Mouse (Mus musculus): ENCODE measurements at regions not wholly inside any gene's neighbourhood (a gene's known extent, or its start where the extent isn't known, plus 50 kb on each side); places are given as distances from the start of the nearest gene placed in this dataset.
A peak's percentile ranks its signal among the peaks of the same experiment; 100 is the strongest.

DNA sequence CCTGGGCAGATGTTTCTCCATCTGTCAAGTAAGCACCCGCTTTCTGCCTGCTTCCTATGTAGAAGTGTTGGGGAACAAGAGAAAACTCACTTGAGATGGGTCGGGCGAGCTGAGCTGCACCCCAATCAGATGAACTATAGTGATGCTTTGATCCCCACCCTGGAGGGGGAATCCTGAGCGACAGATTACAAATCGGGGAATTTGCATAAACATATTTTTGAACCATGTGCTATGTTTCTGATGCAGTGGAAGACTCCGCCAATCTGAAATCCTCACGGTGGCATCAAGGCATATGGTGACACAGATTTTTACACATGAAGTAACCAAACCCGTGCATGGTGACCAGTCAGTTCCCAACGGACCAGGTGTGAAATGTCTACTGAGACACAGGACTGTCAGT lies 231.4 kb upstream of the Chd6 start:
- no peak for DNase-seq

DNA sequence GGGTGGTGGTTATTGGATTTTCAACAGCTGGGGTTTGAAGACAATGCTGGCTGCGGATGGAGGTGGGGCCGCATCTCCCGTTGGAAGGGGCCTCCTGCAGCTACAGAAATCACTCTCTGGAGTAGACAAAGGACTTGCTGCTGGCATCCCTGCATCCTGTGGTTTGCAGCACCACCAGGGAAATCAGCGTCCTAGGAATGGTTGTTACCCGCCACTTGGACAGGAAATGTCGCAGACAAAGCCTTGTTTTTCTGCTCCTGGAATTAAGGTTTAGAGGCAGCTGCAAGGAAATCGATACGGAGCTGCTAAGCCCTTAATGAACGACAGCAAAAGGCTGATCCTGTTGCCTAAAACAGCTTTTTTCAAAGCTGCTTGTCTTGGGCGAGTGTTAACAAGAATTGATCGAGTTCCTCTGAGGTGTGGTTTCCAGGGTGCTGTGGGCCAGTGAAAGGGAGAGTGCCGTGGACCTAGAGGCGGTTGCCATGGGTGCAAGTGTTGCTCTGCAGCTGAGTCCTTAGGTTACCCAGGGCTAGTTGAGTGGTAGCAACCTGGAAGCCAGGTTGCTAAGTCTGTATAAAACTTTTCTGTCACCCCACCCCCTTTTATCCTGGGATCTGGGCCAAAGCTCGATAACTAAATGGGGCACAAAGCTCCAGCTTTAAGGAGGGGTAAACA lies 230.6 kb upstream of the Chd6 start:
- no peak for DNase-seq

DNA sequence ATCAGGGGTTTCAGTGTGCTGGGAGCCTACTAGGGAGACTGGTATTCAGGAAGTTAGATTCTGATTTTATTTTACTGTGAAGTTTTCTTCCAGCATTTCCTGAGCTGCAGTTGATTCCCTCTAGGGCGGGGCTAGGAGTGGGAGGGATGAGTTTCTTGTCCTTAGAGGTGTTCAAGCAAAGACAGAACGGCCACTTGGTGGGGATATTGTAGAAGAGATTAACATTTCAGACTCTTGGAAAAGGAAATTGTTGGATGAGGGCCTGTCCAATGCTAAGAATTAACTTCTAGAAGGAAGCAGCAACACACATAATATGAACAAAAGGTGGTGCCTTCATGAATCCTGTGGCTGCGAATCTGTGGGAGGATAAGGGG lies 230.1 kb upstream of the Chd6 start:
- DNase-seq = peak in 1 of 2 experiments; percentile 9

DNA sequence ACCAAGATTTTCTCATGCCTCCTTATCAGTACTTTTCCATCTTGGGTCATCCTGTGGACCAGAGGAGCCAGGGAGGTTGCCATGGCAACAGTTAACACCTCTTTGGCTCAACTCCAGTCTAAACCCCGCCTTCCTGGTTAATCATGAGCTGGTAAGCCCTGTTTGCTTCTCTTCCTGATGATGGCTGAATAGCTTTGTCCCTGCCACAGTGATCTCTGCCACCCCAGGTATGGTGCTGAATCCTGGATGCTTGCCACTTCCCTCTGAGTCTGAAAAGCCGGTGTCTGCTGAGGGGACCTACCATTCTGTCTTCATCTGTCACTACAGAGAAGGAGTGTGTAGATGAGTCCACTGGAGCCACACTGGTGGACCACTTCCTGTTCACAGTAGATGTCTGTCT lies 223.8 kb upstream of the Chd6 start:
- no peak for DNase-seq

DNA sequence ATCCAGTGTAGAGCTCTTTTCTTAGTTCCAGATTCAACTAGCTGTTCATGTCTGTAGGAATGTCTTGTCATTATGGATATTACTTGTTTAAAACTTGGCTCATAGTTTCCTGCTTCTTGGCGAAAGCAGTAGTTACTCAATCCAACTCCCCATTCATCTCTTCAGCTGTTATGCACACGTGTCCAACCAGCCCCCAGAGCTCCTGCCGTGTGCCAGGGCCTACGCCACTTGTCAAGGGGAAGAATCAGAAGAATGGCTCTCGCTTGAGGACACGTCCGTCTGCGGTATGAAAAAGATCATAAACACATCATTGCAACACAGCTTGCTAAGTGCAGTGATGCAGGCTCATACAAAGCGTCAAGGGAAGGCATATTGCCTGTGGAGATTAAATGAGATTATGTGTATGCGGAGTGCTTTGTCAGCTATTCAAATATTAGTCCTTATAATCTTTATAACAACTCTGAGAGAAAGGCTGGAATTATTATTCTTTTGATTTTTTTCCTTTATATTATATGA lies 223.0 kb upstream of the Chd6 start:
- no peak for DNase-seq

DNA sequence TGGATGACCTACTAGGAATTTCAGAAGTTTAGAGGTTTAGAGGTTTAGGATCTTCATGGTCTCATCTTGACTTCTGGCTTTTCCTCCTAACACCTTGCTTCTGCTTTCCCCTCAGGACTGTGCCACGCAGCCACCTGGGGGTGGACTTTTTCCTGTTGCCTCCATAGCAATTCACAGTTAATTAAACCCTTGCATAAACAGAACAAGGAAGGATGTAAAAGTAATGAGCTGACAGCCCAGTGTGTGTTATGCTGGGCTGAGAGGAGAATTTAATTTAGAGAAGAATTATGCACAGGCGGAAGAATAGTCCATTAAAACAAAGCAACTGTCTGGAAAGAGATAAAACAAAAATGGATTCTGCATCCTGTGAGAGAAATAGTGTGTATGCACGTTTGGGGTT lies 193.9 kb upstream of the Chd6 start:
- no peak for DNase-seq

DNA sequence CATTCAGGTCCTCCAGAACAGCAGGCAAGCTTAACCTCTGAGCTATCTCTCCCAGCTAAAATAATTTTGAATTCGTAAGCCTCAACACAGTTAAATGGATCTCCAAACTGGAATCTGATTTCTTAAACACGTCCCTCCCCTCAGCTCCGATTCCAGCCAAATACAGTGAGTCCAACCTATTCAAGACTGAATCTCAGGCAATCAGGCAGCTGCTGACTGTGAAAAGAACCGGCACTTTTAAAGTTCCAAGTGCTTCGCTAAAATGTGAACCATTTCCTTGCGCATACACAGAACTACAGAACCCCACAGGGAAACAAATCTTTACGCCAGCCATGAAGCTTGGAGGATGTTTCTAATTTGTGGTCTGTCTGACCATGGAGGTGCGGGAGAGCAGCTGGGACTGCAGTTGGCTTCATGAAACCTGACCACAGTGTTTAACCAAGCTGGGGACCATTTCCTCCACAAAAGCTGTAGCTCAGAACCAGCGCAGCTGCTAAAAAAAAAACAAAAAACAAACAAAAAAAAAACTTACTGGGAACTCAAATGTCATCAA lies 160.1 kb upstream of the Chd6 start:
- DNase-seq = no peak

DNA sequence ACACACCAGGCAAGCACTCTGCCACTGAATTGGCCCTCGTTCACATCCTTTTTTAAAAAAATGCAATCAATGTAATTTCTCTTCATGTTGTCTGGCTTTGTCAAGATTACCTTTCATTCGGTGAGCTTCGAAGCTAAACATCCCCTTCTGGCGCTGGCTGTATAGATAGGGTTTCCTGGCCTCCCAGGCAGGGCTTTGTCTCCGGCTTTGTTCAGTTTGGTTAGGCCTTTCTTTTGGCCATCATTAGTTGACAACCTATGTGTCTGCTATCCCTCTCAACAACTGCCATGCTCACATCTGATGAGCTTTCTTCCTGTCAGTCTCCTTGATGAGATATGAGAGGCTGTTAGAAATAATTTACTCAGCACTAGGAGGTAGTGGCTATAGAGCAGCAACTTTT lies 157.6 kb upstream of the Chd6 start:
- no peak for DNase-seq

DNA sequence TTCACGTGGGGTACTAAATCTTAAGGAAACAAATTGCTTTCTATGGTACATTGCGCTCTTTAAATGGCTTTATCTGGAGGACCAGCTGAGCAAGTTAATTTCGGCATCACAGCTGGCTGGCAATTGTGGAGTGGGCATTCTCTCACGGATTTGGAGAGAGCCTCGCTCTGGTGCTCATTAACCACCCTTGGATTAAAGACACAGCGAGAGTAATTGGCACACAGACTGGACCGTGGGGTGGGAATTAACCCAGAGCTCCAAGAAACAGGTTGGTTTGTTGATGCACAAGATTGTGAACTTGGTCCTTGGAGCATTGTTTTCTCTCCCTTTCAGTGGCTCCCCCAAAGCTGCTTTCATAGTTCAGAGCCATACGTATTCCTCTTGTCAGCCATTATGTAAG lies 156.3 kb upstream of the Chd6 start:
- no peak for DNase-seq

DNA sequence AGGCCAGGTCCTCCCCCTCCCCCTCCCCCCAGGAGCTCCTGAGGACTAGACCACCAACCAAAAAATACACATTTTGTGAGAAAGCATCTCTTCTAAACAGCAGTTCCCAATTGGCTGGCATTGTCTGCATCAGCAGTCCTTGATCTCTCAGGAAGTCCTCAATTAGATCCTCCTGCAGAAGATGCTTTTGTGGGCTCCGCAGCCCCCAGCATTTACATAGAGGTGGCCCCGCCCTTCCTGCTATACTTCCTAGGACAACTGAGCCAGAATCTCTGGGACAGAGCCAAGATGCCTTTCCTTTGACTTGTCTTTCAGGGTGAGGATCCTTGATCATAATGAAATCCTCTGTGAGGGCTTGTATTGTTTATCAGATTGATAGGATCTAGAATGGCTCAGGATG lies 143.9 kb upstream of the Chd6 start:
- no peak for DNase-seq

DNA sequence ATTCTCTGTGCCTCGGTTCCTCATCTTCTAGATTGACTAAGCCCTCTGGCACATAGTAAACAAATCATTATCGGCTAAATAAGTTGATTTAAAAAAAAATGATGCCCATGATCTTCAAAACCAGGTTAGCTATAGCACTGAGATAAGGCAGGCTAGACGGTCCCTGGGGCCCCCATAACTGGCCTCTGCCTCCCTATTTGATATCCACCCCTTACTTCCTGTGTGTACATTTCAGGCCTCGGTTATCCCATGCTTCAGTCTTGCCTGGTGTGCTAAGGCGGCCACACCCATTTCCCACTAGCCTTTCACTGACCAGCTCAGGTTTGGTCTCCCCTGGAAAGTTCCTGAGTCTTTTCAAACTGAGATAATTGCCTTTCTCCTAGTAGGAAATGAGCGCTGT lies 132.8 kb upstream of the Chd6 start:
- no peak for DNase-seq

DNA sequence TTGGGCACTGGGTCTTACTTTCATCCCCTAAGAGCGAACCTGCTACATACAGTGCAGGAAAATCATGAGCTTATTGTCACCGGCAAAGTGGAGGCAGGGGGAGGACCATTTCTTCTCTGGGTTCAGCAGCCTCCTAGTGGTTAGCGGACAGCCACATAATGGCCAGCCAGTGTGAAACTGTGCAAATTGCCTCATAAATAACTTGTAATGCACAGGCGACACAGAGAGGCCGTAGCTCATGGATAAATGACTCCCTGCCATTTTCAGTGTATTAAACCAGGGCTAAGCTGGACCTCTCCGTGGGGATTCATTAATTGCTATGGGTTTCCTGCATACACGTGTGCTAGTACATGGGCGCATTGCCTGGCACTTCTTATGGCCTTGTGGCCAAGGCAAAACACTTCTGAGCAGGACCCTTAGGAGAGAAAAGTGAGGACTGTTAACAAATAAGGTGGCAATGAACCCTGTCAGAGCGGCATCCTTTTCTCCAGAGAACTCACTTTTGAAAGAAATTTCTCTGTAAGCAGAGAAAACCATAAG lies 128.5 kb upstream of the Chd6 start:
- no peak for DNase-seq

DNA sequence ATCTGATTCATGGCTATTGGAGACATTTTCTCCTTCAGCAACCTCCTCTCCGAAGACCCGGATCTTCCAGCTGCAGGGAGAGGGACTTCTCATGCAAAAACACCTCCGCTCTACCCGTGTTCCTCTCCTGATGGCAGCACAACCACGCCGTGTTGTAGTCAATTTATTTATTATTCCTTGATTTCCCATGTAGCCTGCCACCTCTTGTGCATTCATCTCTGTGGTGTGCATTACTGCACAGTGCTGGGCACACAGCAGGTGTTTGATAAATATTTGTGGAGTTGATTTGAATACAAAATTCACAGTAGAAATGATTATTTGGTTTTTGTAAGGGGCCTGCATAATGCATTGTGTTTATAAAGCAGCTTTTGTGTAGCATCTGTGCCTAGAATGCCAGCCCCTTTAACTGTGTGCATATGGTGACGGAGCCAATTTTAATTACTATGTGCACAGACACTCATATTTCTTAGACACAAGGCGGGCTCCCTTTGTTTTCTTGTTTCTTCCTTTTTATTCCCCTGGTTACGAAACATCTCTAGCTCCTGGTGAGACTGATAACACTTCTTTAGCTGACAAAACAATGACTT lies 124.4 kb upstream of the Chd6 start:
- DNase-seq = no peak

DNA sequence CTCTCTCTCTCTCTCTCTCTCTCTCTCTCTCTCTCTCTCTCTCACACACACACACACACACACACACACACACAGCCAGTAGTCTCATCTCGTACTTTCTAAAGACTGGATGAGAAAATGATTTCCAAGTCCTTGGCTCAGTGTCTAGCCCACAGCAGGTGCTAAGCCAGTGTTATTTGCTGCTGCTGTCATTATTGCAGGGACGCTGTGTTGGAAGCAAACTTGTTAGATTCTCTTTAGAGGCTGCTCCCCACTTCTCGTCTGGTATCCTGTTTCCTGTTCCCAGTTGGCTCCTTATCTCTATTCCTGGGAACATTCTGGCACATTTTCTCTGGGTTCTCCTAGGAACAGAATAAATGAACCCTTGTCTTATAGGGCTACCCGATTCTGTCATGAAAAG lies 122.5 kb upstream of the Chd6 start:
- no peak for DNase-seq

DNA sequence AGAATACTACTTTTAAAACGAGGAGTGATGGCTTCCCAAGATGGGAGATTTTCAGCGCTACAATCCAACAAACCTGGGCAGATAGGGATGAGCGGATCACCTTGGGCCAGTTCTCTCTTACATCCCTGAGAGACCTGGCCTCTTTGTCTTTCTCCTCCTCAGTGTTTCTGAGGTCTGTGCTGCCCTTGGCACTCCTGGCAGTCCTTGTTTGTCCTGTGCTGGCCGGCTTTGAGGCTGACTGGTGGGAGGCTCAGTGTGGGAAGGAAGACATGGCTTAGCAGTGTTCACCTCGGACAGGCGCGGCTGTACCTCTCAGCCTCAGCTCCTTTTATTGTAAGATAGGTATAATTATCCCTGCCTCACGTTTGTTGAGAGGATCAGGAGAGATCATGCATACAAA lies 106.9 kb upstream of the Chd6 start:
- DNase-seq = no peak

DNA sequence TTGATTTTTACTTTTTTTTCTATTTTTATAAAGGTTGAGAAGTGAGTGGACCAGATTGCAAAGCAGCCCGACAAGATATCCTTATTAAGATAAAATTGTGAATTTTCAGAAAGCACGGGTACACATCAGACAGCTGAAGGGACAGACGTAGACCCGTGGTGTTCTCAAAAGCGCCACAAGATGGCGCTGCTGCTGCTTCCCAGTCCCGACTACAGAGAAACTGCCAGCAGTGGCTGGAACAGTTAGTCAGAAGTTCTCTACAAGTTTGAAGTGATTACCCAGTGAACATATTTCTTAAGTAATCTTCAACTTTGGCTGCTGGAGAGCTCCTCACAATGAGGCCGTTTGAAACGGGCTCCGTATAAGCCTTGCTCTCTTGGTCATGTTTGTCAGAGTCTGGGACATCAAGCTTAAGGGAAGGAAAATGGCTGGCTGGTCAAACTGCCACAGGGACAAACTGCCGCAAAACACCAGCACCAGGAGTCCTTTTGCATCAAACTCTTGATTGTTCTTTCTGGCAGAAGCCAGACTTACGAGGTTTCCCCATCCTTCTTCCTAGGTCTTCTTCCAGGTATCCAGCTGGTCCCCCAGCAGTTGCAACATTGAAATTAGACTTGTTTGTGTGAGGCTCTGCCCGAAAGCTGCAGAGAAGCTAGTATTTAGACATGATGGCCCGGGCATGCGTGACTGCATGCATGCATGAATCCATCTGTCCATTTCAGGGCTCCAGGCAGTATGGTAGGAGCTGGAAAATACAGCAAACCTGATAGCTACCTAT lies 106.0 kb upstream of the Chd6 start:
- DNase-seq = peak; percentile 48 to 78

DNA sequence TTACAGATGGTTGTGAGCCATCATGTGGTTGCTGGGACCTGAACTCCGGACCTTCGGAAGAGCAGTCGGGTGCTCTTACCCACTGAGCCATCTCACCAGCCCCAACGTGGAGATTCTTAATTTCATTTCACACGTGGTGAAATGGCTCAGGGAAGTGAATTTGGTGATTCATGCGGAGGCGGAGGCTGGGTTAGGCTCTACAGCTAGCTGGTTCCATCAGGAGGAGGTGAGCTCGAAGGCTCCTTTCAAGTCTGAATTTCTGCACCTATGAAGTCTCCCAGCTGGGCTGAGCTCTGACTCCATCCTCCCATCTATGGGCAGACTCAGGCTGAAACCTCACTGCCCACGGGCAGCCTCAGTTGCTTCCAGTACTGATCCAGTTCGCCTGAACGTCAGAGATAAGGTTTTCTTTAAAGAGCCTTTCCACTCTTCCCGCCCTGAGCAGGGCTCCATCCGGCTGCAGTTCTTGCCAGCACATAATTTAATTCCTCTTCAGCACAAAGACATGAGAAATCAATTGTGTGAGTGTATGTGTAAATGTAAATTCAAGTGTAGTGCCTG lies 103.5 kb upstream of the Chd6 start:
- DNase-seq = no peak

DNA sequence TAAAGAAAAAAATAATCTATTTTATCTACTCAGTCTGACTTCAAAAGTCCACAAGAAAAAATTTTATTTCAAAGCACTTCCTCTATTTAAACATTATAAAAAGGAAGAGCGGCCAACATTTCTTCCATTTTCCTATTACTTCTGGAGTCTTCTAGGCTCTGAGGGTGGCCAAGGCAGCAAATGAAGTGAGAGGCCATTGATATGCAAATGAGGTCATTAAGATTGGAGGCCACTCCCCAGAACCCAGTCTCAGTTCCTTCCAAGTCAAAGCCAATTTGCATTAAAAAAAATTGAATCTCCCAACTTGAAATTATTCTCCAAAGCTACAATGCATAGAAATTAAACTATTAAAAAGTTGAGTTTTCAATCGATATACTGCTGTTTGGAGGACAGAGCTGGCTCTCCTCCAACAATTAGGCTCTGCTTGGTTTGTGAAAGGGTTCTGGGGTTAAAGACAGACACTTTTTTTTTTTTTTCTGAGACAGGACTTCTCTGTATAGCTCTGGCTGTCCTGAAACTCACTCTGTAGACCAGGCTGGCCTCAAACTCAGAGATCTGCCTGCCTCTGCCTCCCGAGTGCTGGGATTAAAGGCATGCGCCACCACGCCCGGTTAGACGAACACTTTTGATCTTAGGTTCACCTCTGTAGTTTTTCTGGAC lies 88.0 kb upstream of the Chd6 start:
- no peak for DNase-seq

DNA sequence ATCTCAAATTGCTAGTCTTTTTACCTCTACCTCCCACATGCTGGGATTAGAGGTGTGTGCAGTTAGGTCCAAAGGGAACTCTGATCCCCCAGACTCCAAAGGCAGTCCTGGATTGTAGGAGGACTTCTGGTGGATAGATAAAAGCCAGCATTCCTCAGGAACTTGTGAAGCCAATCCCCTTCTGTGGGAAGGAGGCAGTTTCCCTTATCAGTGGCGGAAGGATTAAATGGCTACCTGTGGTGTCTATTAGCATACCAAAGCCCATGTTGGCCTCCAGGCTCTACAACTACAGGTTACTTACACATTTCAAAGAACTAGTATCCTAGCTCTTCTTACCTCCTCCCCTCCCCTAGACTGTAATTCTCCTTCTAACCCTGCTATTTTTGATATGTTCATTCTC lies 78.6 kb upstream of the Chd6 start:
- DNase-seq = no peak

DNA sequence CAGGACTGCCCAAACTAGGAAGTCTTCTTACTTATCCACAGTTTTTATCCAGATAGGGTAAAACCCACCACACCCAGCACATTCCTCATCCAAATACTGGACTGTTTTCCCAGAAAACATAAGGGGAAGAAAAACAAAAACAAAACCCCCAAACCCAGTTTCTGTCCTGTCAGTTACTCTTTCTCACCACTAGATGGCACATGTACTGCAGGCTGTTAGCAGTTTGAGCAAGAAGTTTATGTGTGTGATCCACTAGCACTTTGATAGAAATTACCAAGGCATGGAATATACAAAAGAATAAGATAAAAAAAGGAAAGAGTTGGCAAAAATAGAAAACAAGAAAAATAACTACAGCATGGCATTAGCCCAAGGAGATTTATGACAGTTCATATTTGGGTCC lies 76.2 kb upstream of the Chd6 start:
- DNase-seq = peak in 1 of 2 experiments; percentile 9

DNA sequence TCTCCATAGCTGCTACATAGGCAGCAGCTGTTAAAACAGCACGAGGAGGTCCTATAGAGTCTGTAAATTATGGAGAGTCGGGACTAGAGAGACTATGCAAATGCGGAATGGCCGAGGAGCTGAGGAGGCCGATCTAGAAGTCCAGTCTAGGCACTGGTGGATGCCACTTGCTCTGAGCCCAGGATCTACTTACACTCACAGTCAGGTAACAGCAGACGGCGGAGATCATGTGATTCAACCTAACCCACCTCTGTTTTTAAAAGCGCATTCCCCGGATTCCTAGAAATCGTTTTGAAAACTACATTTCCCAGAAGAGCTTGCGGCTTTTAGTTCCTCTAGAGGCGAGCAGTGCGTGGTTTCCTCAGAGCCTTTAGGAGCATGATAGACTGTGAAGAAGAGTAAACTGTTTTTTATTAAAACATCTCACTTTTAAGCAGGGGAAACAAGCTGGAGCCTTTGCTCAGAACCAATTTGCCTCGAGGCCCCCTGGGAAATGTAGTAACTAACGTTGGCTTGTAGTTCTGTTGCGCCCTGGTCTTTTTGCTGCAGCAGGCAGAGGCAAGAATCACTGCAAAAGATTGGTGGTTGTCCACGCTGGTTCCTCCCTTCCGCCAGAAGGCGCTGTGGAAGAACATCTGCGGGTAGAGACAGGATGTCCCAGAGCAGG lies 68.6 kb upstream of the Chd6 start:
- DNase-seq = peak; percentile 75 to 82

DNA sequence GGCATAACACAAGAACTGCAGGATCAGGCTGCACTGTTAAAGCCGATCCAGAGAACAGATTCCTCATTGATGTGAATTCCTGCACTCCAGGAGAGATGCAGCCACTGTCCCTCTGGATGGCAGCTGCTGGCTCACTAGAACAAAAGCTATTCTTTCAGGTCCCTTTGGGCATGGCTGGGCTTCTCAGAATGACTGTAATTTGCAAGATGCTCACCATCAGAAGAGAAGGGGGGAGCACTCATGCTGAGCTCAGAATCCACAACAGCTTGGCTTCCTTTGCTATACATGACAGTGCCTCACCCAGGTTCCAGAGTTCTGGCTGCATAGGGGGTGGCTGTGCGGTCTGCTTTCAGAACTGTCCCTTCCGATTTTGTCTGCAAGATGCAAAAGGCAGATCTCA lies 57.8 kb upstream of the Chd6 start:
- no peak for DNase-seq
